Mouse (Mus musculus) midbrain, embryonic 15.5 days (tissue): Measurements from ENCODE around the gene Rhbg. TPM values are rescaled to one million over a fixed set of nuclear protein-coding genes. Genes with fewer than 3 reads are reported as not detected.

Source experiments
- ATAC-seq: fragments of 200-750 bp; cut with Nextera tagmentation; replicated peaks from 2 replicates; pipeline ENCODE4 v1.8.0; 2017; ENCODE audit warnings: moderate TSS enrichment
- H3K27ac ChIP-seq: fragments of 300-500 bp; sonication (generic); 2 replicates; pipeline ENCODE4 v1.5.1; 2015; ENCODE audit warnings: mild to moderate bottlenecking, inconsistent platforms
- H3K27me3 ChIP-seq: fragments of 300-500 bp; sonication (generic); replicated peaks from 2 replicates; pipeline ENCODE4 v1.6.1; 2015; ENCODE audit warnings: inconsistent platforms
- H3K36me3 ChIP-seq: fragments of 300-500 bp; sonication (generic); replicated peaks from 2 replicates; pipeline ENCODE4 v1.6.1; 2015; ENCODE audit warnings: inconsistent platforms
- H3K4me1 ChIP-seq: fragments of 300-500 bp; sonication (generic); 2 replicates; pipeline ENCODE4 v1.6.1; 2015; ENCODE audit warnings: inconsistent platforms
- H3K4me2 ChIP-seq: fragments of 300-500 bp; sonication (generic); 2 replicates; pipeline ENCODE4 v1.6.1; 2015; ENCODE audit warnings: inconsistent platforms, mild to moderate bottlenecking, moderate library complexity
- H3K4me3 ChIP-seq: fragments of 300-500 bp; sonication (generic); 2 replicates; pipeline ENCODE4 v1.5.1; 2015; ENCODE audit warnings: mild to moderate bottlenecking, inconsistent platforms
- H3K9ac ChIP-seq: fragments of 300-500 bp; sonication (generic); 2 replicates; pipeline ENCODE4 v1.6.1; 2015; ENCODE audit warnings: mild to moderate bottlenecking, inconsistent platforms
- H3K9me3 ChIP-seq: fragments of 300-500 bp; sonication (generic); 2 replicates; pipeline ENCODE4 v1.6.1; 2016; ENCODE audit warnings: inconsistent platforms
- whole genome bisulfite sequencing: fragments of 180-500 bp; shearing (Covaris S2); methylation state at CpG from one replicate; pipeline ENCODE4 v1.1.7; 2015; ENCODE audit warnings: mixed read lengths; 5-methylcytosine and 5-hydroxymethylcytosine counted together
- polyA plus RNA-seq: library from polyadenylated mRNA; unstranded; fragments of >200 nt; fragmentation: Nextera tagmentation; extraction: Ambion mirVana; gene quantifications from 2 replicates; pipeline ENCODE4 v1.2.1, GENCODE M21; 2015

The Rhbg gene
- polyA plus RNA-seq, 1 experiment from 2014 or later, result 0.14 TPM

DNA sequence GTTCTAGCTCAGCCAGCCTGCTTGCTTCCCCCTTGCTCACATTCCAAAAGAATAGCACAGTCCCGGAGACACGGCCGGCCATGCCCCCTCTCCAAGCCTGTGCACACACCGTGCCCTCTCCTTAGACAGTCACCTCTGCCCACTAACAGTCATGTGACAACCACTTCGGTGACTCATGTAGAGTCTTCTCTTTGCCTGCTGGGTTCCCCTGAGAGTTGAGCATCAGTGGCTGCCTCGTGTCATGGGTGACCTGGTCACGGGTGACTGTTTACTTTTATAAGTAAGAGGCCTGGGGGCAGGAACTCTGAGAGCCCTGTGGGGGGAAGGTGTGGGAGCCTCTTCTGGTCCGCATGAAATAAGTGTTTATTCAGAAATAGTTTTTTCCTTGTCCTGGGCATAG is 20.5 kb downstream of the Rhbg start:
- Histone ChIP-seq H3K9ac (no peak overlapping the region), H3K4me3 (no peak overlapping the region), H3K27ac (peak overlapping the region; percentile 66), H3K9me3 (no peaks in the 10 kb centered on the region), H3K36me3 (0 out of 2 replicates have a peak, but pooled peaks cover 1% of the 10 kb centered on the region), H3K4me1 (peaks cover 58% of the 10 kb centered on the region), H3K27me3 (0 out of 2 replicates have a peak, but pooled peaks cover 7% of the 10 kb centered on the region), H3K4me2 (no peak overlapping the region)
- 42% methylated on average over 8 of the region's 8 CpGs for WGBS
- no peak for ATAC-seq

DNA sequence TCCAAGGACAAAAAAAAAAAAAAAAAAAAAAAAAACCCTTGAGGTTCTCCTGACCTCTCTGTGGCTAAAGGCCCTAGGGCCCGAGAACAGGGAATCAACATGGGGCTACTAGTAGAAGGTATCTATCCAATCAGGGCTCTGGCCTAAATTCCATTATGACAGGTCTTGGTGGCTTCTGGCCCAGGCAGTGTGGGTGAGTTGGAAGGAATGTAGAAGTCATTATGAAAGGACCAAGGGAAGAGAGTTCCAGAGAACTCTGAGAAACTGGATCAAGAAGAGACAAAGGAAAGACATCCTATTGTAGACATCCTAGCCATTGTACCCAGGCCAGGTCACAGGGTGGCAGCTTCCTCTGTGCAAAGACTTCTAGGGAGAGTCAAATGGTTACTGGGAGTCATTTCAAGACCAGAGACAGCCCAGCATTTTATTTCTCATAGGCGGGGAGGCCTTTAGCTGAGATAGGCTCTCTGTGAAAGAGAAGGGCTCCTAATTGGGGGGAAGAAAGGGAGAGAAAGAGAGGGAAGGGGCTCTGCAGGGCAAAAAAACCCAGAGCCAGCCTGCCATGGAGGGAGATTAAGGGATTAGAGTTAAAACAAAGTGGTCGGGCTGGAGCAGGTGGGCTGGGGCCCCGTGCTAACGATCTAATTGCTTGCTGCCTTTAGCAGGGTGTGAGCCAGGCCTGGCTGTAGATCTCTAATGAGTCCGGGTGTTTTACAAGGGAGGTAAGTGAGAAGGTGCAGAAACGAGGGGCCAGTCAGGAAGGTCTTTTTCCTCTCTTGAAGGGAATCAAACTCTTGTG is 21.5 kb downstream of the Rhbg start:
- H3K36me3 ChIP-seq, result 0 out of 2 replicates have a peak, but pooled peaks cover 3% of the 10 kb centered on the region
- H3K27me3 ChIP-seq, result 0 out of 2 replicates have a peak, but pooled peaks cover 4% of the 10 kb centered on the region
- H3K4me1 ChIP-seq, result peaks cover 58% of the 10 kb centered on the region
- peak overlapping the region; percentile 66 for H3K27ac ChIP-seq
- 15% methylated on average over 7 of the region's 7 CpGs for WGBS
- H3K4me2 ChIP-seq, result no peak overlapping the region
- H3K9ac ChIP-seq, result no peak overlapping the region
- no peaks in the 10 kb centered on the region for H3K9me3 ChIP-seq
- ATAC-seq, result no peak
- no peak overlapping the region for H3K4me3 ChIP-seq

- Histone ChIP-seq H3K27me3 (no peaks in the 10 kb centered on the region), H3K36me3 (0 out of 2 replicates have a peak, but pooled peaks cover 3% of the 10 kb centered on the region), H3K4me3 (no peak overlapping the region), H3K4me1 (peaks cover 51% of the 10 kb centered on the region), H3K9ac (no peak overlapping the region), H3K9me3 (no peaks in the 10 kb centered on the region), H3K27ac (peak overlapping the region; percentile 92), H3K4me2 (no peak overlapping the region)
- WGBS, result 23% methylated on average over 7 of the region's 7 CpGs
- ATAC-seq, result peak; percentile 70
These were observed 22.2 kb downstream of the Rhbg start for GRCm38 (mm10) chr3:88232301-88232702.

GRCm38 (mm10) chr3:88231061-88231641 is 23.4 kb downstream of the Rhbg start:
- H3K9me3 ChIP-seq, result no peaks in the 10 kb centered on the region
- WGBS, result 24% methylated on average over 1 of the region's 1 CpGs
- H3K4me3 ChIP-seq, result no peak overlapping the region
- peaks cover 48% of the 10 kb centered on the region for H3K4me1 ChIP-seq
- H3K27ac ChIP-seq, result peak overlapping the region; percentile 92
- no peak overlapping the region for H3K4me2 ChIP-seq
- H3K36me3 ChIP-seq, result 0 out of 2 replicates have a peak, but pooled peaks cover 3% of the 10 kb centered on the region
- ATAC-seq, result peak; percentile 78
- no peak overlapping the region for H3K9ac ChIP-seq
- no peaks in the 10 kb centered on the region for H3K27me3 ChIP-seq

GRCm38 (mm10) chr3:88230262-88231047 is 24.1 kb downstream of the Rhbg start:
- H3K4me3 ChIP-seq, result no peak overlapping the region
- H3K4me1 ChIP-seq, result peaks cover 54% of the 10 kb centered on the region
- peak overlapping the region; percentile 92 for H3K27ac ChIP-seq
- H3K9ac ChIP-seq, result no peak overlapping the region
- H3K4me2 ChIP-seq, result no peak overlapping the region
- peak; percentile 6; the same call in 1 of the 2 replicates for ATAC-seq
- 0 out of 2 replicates have a peak, but pooled peaks cover 3% of the 10 kb centered on the region for H3K36me3 ChIP-seq
- H3K9me3 ChIP-seq, result no peaks in the 10 kb centered on the region
- 37% methylated on average over 17 of the region's 17 CpGs for WGBS
- H3K27me3 ChIP-seq, result no peaks in the 10 kb centered on the region

DNA sequence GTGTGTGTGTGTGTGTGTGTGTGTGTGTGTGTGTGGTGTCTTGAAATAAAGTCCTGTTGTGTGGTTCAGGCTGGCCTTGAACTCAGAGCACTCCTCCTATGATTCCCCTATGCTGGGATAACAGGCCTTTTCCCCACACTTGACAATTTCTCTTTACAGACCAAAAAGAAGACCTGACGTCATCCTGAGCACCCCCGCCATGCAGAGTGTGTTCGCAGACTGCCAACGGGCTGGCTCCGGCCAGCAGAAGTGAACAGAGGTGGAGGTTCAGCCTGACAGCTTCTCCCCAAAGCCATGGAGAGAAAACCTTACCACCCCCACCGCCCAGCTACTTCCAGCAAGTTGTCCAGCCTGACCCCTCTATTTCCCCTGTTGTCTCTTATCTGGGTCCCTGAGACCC is 25.0 kb downstream of the Rhbg start:
- Histone ChIP-seq H3K4me2 (no peak overlapping the region), H3K9me3 (no peaks in the 10 kb centered on the region), H3K4me3 (no peak overlapping the region), H3K4me1 (peaks cover 57% of the 10 kb centered on the region), H3K27ac (peak overlapping the region; percentile 92), H3K27me3 (no peaks in the 10 kb centered on the region), H3K36me3 (0 out of 2 replicates have a peak, but pooled peaks cover 3% of the 10 kb centered on the region), H3K9ac (no peak overlapping the region)
- ATAC-seq, result no peak
- 72% methylated on average over 6 of the region's 6 CpGs for WGBS

DNA sequence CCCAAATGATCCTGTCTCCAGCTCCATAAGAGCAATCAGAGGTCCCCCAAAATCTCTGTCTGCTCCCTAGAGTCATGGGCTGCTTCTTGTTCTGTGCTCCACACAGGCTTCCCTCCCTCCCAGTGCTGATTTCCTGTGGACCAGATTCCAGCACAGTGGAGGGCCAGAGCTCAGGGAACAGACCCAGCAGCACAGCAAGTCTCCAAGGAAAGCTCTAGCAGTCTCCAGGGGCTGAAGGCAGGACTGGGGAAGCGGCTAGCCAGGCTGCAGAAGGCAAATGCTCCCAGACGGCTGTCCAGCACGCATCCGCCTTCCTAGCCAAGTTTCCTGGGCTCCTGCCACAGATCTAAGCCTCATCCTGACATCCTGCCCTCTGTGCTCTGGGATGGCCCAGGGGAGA is 25.6 kb downstream of the Rhbg start:
- Histone ChIP-seq H3K36me3 (0 out of 2 replicates have a peak, but pooled peaks cover 3% of the 10 kb centered on the region), H3K27ac (peak overlapping the region; percentile 92), H3K4me3 (no peak overlapping the region), H3K4me1 (peaks cover 56% of the 10 kb centered on the region), H3K9ac (no peak overlapping the region), H3K9me3 (no peaks in the 10 kb centered on the region), H3K27me3 (no peaks in the 10 kb centered on the region), H3K4me2 (no peak overlapping the region)
- no peak for ATAC-seq
- 47% methylated on average over 4 of the region's 4 CpGs for WGBS

GRCm38 (mm10) chr3:88227976-88228375 is 26.5 kb downstream of the Rhbg start:
- 31% methylated on average over 6 of the region's 6 CpGs for WGBS
- no peaks in the 10 kb centered on the region for H3K27me3 ChIP-seq
- H3K9me3 ChIP-seq, result no peaks in the 10 kb centered on the region
- H3K9ac ChIP-seq, result no peak overlapping the region
- ATAC-seq, result no peak
- H3K4me3 ChIP-seq, result no peak overlapping the region
- H3K36me3 ChIP-seq, result 0 out of 2 replicates have a peak, but pooled peaks cover 3% of the 10 kb centered on the region
- peaks cover 55% of the 10 kb centered on the region for H3K4me1 ChIP-seq
- peak overlapping the region; percentile 92 for H3K27ac ChIP-seq
- H3K4me2 ChIP-seq, result no peak overlapping the region

GRCm38 (mm10) chr3:88227260-88227659 is 27.2 kb downstream of the Rhbg start:
- peak overlapping the region; percentile 92 for H3K27ac ChIP-seq
- no peak overlapping the region for H3K4me2 ChIP-seq
- WGBS, result 46% methylated on average over 4 of the region's 4 CpGs
- H3K4me1 ChIP-seq, result peaks cover 58% of the 10 kb centered on the region
- 0 out of 2 replicates have a peak, but pooled peaks cover 3% of the 10 kb centered on the region for H3K36me3 ChIP-seq
- no peak for ATAC-seq
- no peaks in the 10 kb centered on the region for H3K9me3 ChIP-seq
- no peaks in the 10 kb centered on the region for H3K27me3 ChIP-seq
- H3K4me3 ChIP-seq, result no peak overlapping the region
- no peak overlapping the region for H3K9ac ChIP-seq

DNA sequence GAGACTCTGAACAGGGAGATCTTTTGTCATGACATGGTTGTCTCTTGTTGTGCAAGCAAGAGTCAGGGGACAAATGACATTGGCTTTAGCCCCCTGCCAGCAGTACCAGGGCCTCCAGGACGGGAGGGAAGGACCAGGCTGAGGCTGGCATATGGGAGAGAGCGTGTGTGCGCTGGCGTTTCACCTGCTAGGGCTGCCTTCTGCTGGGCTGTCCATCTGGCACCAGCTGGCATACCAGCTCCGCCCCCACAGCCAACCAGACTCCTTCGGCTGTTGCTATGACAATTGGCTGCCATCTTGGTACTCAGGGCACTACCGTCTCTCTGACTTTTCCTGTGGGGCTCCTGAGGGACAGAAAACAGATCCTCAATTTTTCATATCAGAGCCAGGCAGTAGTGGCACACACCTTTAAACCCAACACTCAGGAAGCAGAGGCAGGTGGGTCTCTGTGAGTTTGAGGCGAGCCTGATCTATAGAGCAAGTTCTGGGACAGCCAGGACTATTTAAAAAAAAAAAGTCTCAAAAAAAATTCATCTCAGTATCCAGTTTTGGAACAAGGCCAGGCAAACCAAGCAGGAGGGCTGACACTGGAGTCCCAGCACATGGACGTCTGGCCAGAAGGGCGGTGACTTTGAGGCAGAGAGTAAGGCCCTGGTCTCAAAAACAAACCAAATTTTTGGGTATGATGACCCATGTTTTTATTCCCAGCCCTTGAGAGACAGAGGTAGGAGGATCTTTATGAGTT is 28.2 kb downstream of the Rhbg start:
- no peaks in the 10 kb centered on the region for H3K9me3 ChIP-seq
- H3K4me1 ChIP-seq, result peaks cover 58% of the 10 kb centered on the region
- H3K27me3 ChIP-seq, result no peaks in the 10 kb centered on the region
- H3K36me3 ChIP-seq, result 0 out of 2 replicates have a peak, but pooled peaks cover 3% of the 10 kb centered on the region
- no peak overlapping the region for H3K4me3 ChIP-seq
- peak overlapping the region; percentile 92 for H3K27ac ChIP-seq
- WGBS, result 63% methylated on average over 10 of the region's 10 CpGs
- no peak overlapping the region for H3K9ac ChIP-seq
- no peak overlapping the region for H3K4me2 ChIP-seq
- ATAC-seq, result no peak

- ATAC-seq, result no peak
- Histone ChIP-seq H3K27ac (peak overlapping the region; percentile 92), H3K4me2 (no peak overlapping the region), H3K9ac (no peak overlapping the region), H3K9me3 (no peaks in the 10 kb centered on the region), H3K4me1 (peaks cover 59% of the 10 kb centered on the region), H3K27me3 (no peaks in the 10 kb centered on the region), H3K36me3 (0 out of 2 replicates have a peak, but pooled peaks cover 3% of the 10 kb centered on the region), H3K4me3 (no peak overlapping the region)
- 47% methylated on average over 2 of the region's 2 CpGs for WGBS
These were observed 29.6 kb downstream of the Rhbg start for GRCm38 (mm10) chr3:88224929-88225328.
